Mouse (Mus musculus): ENCODE measurements around the gene Fbxo31.

Gene Fbxo31

GRCm38 (mm10) chr8:121551065-121551985 lies 27.3 kb downstream of the Fbxo31 start:
- no peak for DNase-seq

GRCm38 (mm10) chr8:121550056-121550455 lies 28.6 kb downstream of the Fbxo31 start:
- no peak for DNase-seq

- peak; percentile 81 to 84 for DNase-seq
These were observed 31.5 kb downstream of the Fbxo31 start for GRCm38 (mm10) chr8:121547132-121547531.

- DNase-seq = no peak
These were observed 33.7 kb downstream of the Fbxo31 start for GRCm38 (mm10) chr8:121544936-121545335.

GRCm38 (mm10) chr8:121544276-121544785 lies 34.3 kb downstream of the Fbxo31 start, which contains the start of gene 1700018B08Rik:
TSS of gene 1700018B08Rik (minus strand) at chr8:121544320.
- no peak for DNase-seq

GRCm38 (mm10) chr8:121542901-121543300 lies 35.7 kb downstream of the Fbxo31 start:
- no peak for DNase-seq

GRCm38 (mm10) chr8:121541862-121542261 lies 36.7 kb downstream of the Fbxo31 start:
- no peak for DNase-seq

DNA sequence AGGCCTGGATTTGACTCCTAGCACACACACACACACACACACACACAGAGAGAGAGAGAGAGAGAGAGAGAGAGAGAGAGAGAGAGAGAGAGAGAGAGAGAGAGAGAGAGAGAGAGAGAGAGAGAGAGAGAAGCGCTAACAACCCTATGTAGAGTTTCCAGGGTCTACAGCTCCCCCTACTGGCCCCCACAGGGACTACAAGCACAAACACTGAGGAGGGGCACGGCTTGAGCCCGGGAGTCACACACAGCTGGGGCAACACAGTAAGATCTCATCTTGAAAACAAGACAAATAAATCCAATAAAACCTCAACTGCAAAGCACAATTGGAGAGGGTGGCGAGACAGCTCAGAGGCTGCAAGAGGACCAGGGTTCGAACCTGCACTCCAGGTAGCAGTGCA lies 46.2 kb downstream of the Fbxo31 start:
- no peak for DNase-seq

- no peak for DNase-seq
These were observed 48.0 kb downstream of the Fbxo31 start for GRCm38 (mm10) chr8:121530639-121531038.

DNA sequence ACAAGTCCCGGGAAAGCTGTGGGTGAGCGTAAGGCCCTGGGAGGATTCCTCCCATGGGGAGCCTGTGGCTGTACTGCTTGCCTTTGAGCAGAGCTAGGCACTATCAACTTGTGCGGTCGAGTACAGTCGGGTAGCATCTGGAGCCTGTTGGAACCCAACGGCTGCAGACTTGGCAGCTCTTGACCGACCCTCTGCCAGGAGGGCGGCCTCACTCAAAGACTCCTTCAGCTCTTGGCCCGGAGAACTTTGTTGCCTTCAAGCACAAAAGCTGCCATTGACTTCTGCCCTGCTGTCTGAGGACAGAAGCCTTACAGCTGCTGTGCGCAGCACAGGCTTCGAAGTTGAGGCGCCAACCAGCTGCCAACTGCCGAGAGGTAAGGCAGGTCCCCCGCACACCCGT lies 49.8 kb downstream of the Fbxo31 start:
- no peak for DNase-seq

GRCm38 (mm10) chr8:121527751-121528150 lies 50.9 kb downstream of the Fbxo31 start:
- no peak for DNase-seq

DNA sequence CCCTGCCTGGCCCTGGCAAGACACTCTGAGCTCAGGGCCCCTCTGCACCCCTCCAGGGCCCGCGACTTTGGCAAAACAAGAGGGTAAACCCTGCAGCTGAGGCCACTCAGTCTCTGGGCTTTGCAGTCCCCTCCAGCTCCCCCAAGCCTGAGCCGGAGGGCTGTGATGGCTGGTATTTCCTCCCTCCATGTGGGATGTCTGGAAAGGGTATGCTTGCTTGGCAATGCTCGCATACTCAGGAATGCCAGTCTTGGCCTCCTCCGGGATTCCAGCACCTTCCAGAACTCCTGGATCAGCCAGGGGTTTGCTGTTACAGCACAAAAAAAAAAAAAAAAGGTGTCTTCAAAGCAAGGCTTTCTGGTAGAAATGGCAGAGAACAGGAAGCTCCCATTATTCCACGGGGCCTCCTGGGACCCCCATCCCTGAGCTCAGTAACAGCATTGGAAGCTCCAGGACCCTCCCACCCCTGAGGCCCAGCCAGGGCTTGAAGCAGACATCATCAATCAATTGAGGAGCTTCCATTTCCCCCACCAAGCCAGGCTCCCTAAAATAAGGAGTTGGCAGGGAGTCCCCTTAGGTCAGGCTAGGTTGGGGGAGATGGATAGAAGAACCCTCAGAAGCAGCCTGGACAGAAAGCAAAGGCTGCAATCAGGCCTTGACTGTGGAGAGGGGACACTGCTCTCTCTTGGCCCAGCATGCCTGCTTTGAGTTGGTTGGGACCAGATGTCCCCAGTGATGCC lies 51.6 kb downstream of the Fbxo31 start:
- DNase-seq = no peak

DNA sequence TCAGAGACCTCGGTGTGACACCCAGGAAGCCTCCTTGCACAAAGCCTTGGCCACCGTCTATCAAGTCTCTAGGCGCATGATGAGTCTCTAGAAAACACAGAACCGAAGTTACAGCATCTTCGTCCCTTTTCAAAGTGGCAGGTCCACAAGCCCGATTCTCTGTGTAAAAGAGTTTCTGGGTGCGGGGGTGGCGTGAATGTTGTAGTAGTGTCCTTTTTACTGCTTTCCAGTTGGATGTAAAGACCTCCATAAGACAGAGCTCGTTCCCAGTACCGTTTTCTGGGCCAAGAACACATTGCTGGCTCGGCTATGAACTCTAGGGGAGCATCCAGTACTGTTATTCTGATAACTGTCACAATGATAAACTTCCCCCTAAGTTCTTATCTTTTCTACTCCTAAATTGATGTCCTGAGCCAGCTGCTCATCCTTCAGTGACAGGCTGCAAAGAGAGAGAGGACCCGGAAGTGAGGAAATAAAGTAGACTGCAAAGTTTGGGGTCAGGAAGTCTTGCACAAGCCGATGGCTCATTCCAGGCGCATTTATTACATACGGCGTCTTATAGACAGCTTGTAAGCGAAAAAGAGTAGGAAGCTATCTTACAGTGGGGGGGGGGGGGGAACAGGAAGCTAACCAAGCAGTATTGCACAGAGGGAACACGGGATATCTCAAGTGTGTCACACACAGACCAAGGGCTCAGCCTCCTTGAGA lies 53.3 kb downstream of the Fbxo31 start:
- DNase-seq = no peak

- peak; percentile 79 to 87 for DNase-seq
These were observed 65.2 kb downstream of the Fbxo31 start for GRCm38 (mm10) chr8:121513429-121513828.

DNA sequence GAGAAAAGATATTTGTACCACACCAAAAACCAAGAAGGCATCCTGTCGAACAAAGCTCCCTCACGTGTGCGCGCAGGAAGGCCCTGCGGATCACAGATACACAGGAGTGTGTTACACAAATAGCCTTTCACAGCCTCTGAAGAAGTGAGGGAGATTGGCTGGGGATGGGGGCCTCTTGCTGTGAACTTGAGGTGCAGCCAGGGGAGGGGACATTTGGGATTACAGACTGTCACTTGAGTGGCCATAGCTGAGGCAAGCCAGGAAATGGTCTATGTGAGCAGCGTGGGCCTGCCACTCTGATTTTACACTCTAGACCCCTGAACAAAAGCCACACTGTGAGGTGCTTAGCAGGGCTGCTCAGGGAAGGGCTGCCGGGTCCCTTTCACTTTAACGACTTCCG lies 66.9 kb downstream of the Fbxo31 start:
- no peak for DNase-seq

All from cerebellum, adult 18-20 months (tissue).